Mouse (Mus musculus) limb, embryonic 14.5 days (tissue): Measurements from ENCODE around the gene Akp3. TPM values are rescaled to one million over a fixed set of nuclear protein-coding genes. Genes with fewer than 3 reads are reported as not detected.

Source experiments
- ATAC-seq: fragments of 200-750 bp; cut with Nextera tagmentation; 2 replicates; pipeline ENCODE4 v1.8.0; 2017; ENCODE audit warnings: low read depth, moderate number of reproducible peaks, moderate TSS enrichment; ENCODE audit not compliant: low FRiP score
- DNase-seq: peaks from one replicate; pipeline ENCODE4 v3.0.0-alpha.2; 2015; ENCODE audit warnings: low spot score
- H3K27ac ChIP-seq: fragments of 300-500 bp; sonication (generic); replicated peaks from 2 replicates; pipeline ENCODE4 v1.5.1; 2014; ENCODE audit warnings: low read depth, mild to moderate bottlenecking, low read length, moderate library complexity, mixed read lengths
- H3K27me3 ChIP-seq: fragments of 300-500 bp; sonication (generic); 2 replicates; pipeline ENCODE4 v1.6.1; 2014; ENCODE audit warnings: low read length, mixed read lengths; ENCODE audit not compliant: control insufficient read depth, insufficient read depth
- H3K36me3 ChIP-seq: fragments of 300-500 bp; sonication (generic); 2 replicates; pipeline ENCODE4 v1.6.1; 2014; ENCODE audit warnings: mild to moderate bottlenecking, low read length, moderate library complexity, mixed read lengths; ENCODE audit not compliant: control insufficient read depth, insufficient read depth
- H3K4me1 ChIP-seq: fragments of 300-500 bp; sonication (generic); 2 replicates; pipeline ENCODE4 v1.6.1; 2014; ENCODE audit warnings: antibody characterized with exemption, low read length, mixed read lengths; ENCODE audit not compliant: control insufficient read depth, insufficient read depth
- H3K4me2 ChIP-seq: fragments of 300-500 bp; sonication (generic); replicated peaks from 2 replicates; pipeline ENCODE4 v1.6.1; 2014; ENCODE audit warnings: low read depth, mild to moderate bottlenecking, low read length, moderate library complexity; ENCODE audit not compliant: severe bottlenecking
- H3K4me3 ChIP-seq: fragments of 300-500 bp; sonication (generic); replicated peaks from 2 replicates; pipeline ENCODE4 v1.5.1; 2014; ENCODE audit warnings: low read length
- H3K9ac ChIP-seq: fragments of 300-500 bp; sonication (generic); 2 replicates; pipeline ENCODE4 v1.6.1; 2014; ENCODE audit warnings: mild to moderate bottlenecking, low read depth, low read length, moderate library complexity; ENCODE audit not compliant: severe bottlenecking
- H3K9me3 ChIP-seq: fragments of 300-500 bp; sonication (generic); 2 replicates; pipeline ENCODE4 v1.6.1; 2016; ENCODE audit warnings: low read length; ENCODE audit not compliant: control insufficient read depth
- POLR2A ChIP-seq: fragments of 200-500 bp; IDR thresholded peaks from 2 replicates; pipeline ENCODE4 v1.8.0; 2012; ENCODE audit warnings: inconsistent platforms, mild to moderate bottlenecking, moderate library complexity, borderline replicate concordance; ENCODE audit not compliant: insufficient read depth, insufficient read length; ENCODE audit errors: extremely low read depth
- WGBS: fragments of 180-500 bp; shearing (Covaris S2); extraction: QIAGEN DNeasy Blood & Tissue Kit; methylation state at CpG from one replicate; pipeline ENCODE4 v1.1.7; 2014; 5-methylcytosine and 5-hydroxymethylcytosine counted together
- polyA plus RNA-seq, 2 experiments: library from polyadenylated mRNA; depleted of rRNA in 1 of 2; stranded (reverse) in 1 of 2; unstranded in 1 of 2; fragments of >200 nt; fragmentation: Nextera tagmentation in 1 of 2; extraction: Ambion mirVana in 1 of 2; gene quantifications; 2 replicates each; pipeline versions ENCODE4 v1.2.1 to v1.2.3; 2012 to 2014

Gene Akp3
- polyA plus RNA-seq, 2 experiments: 0.11 TPM; not detected in 1

- 3% methylated on average over 11 of the region's 11 CpGs for WGBS
- Histone ChIP-seq H3K27ac (no peak overlapping the region), H3K9me3 (no peaks in the 10 kb centered on the region), H3K9ac (no peak overlapping the region), H3K4me2 (no peak overlapping the region; the same call in 1 of the 2 replicates), H3K36me3 (no peaks in the 10 kb centered on the region), H3K4me3 (no peak overlapping the region), H3K27me3 (peaks cover 16% of the 10 kb centered on the region), H3K4me1 (peaks cover 9% of the 10 kb centered on the region; the same call in 1 of the 2 replicates)
- ATAC-seq: peak; percentile 86
- TF ChIP-seq POLR2A: no peak
- peak; percentile 85 for DNase-seq
Measured at GRCm38 (mm10) chr1:87175852-87176292, 51.1 kb downstream of the Akp3 start.

Other genes with a start within 250 kb of the Akp3 start
- not detected in 2 replicates for gene Alppl2, start 35.0 kb upstream of the Akp3 start, polyA plus RNA-seq (2012; rRNA removed)
- not detected in 2 replicates for gene Alppl2, start 35.0 kb upstream of the Akp3 start, polyA plus RNA-seq (2014; fragmentation: Nextera tagmentation; extraction: Ambion mirVana)
- gene Alpi, start 23.4 kb upstream of the Akp3 start, polyA plus RNA-seq (2012; rRNA removed): 0.05 and 0.19 TPM in 2 replicates
- 0.10 TPM in 1 of 2 replicates, not detected in the other for gene Alpi, start 23.4 kb upstream of the Akp3 start, polyA plus RNA-seq (2014; fragmentation: Nextera tagmentation; extraction: Ambion mirVana)
- gene Ecel1, start 31.5 kb downstream of the Akp3 start, polyA plus RNA-seq (2012; rRNA removed): 1.4 and 2.0 TPM in 2 replicates
- 0.61 and 1.0 TPM in 2 replicates for gene Ecel1, start 31.5 kb downstream of the Akp3 start, polyA plus RNA-seq (2014; fragmentation: Nextera tagmentation; extraction: Ambion mirVana)
- gene Prss56, start 58.3 kb downstream of the Akp3 start, polyA plus RNA-seq (2012; rRNA removed): 0.17 and 0.18 TPM in 2 replicates
- gene Prss56, start 58.3 kb downstream of the Akp3 start, polyA plus RNA-seq (2014; fragmentation: Nextera tagmentation; extraction: Ambion mirVana): 0.22 TPM in 1 of 2 replicates, not detected in the other
- gene Chrnd, start 65.6 kb downstream of the Akp3 start, polyA plus RNA-seq (2012; rRNA removed): 12.4 and 13.2 TPM in 2 replicates
- 3.6 and 6.2 TPM in 2 replicates for gene Chrnd, start 65.6 kb downstream of the Akp3 start, polyA plus RNA-seq (2014; fragmentation: Nextera tagmentation; extraction: Ambion mirVana)
- 44.7 and 50.8 TPM in 2 replicates for gene Chrng, start 79.7 kb downstream of the Akp3 start, polyA plus RNA-seq (2012; rRNA removed)
- gene Chrng, start 79.7 kb downstream of the Akp3 start, polyA plus RNA-seq (2014; fragmentation: Nextera tagmentation; extraction: Ambion mirVana): 18.2 and 29.3 TPM in 2 replicates
- gene Eif4e2, start 88.9 kb downstream of the Akp3 start, polyA plus RNA-seq (2012; rRNA removed): 84.7 and 118 TPM in 2 replicates
- gene Eif4e2, start 88.9 kb downstream of the Akp3 start, polyA plus RNA-seq (2014; fragmentation: Nextera tagmentation; extraction: Ambion mirVana): 139 and 144 TPM in 2 replicates
- 2.3 TPM in 2 replicates for gene Efhd1, start 139.4 kb downstream of the Akp3 start, polyA plus RNA-seq (2012; rRNA removed)
- gene Efhd1, start 139.4 kb downstream of the Akp3 start, polyA plus RNA-seq (2014; fragmentation: Nextera tagmentation; extraction: Ambion mirVana): 2.2 and 2.5 TPM in 2 replicates
- gene Gigyf2, start 202.0 kb downstream of the Akp3 start, polyA plus RNA-seq (2012; rRNA removed): 64.0 and 65.6 TPM in 2 replicates
- 47.7 and 57.5 TPM in 2 replicates for gene Gigyf2, start 202.0 kb downstream of the Akp3 start, polyA plus RNA-seq (2014; fragmentation: Nextera tagmentation; extraction: Ambion mirVana)